Mouse (Mus musculus) kidney, embryonic 15.5 days (tissue): ENCODE data around the gene Fxyd3. TPM values are rescaled to one million over a fixed set of nuclear protein-coding genes. Genes with fewer than 3 reads are reported as not detected.

Experiments used
- ATAC-seq: fragments of 200-750 bp; cut with Nextera tagmentation; replicated peaks from 2 replicates; pipeline ENCODE4 v1.8.0; 2017; ENCODE audit warnings: moderate TSS enrichment; ENCODE audit not compliant: low FRiP score
- H3K27ac ChIP-seq: fragments of 300-500 bp; sonication (generic); 2 replicates; pipeline ENCODE4 v1.5.1; 2015; ENCODE audit warnings: mild to moderate bottlenecking, inconsistent platforms
- H3K27me3 ChIP-seq: fragments of 300-500 bp; sonication (generic); 2 replicates; pipeline ENCODE4 v1.6.1; 2015; ENCODE audit warnings: inconsistent platforms
- H3K36me3 ChIP-seq: fragments of 300-500 bp; sonication (generic); 2 replicates; pipeline ENCODE4 v1.6.1; 2015; ENCODE audit warnings: inconsistent platforms
- H3K4me1 ChIP-seq: fragments of 300-500 bp; sonication (generic); 2 replicates; pipeline ENCODE4 v1.6.1; 2015; ENCODE audit warnings: inconsistent platforms
- H3K4me2 ChIP-seq: fragments of 300-500 bp; sonication (generic); 2 replicates; pipeline ENCODE4 v1.6.1; 2015; ENCODE audit warnings: moderate library complexity, mild to moderate bottlenecking, inconsistent platforms
- H3K4me3 ChIP-seq: fragments of 300-500 bp; sonication (generic); replicated peaks from 2 replicates; pipeline ENCODE4 v1.5.1; 2015; ENCODE audit warnings: mild to moderate bottlenecking, inconsistent platforms
- H3K9ac ChIP-seq: fragments of 300-500 bp; sonication (generic); 2 replicates; pipeline ENCODE4 v1.6.1; 2015; ENCODE audit warnings: mild to moderate bottlenecking, inconsistent platforms
- H3K9me3 ChIP-seq: fragments of 300-500 bp; sonication (generic); replicated peaks from 2 replicates; pipeline ENCODE4 v1.6.1; 2016; ENCODE audit warnings: inconsistent platforms
- WGBS: fragments of 180-500 bp; shearing (Covaris S2); methylation state at CpG from one replicate; pipeline ENCODE4 v1.1.7; 2015; ENCODE audit warnings: mixed read lengths; 5-methylcytosine and 5-hydroxymethylcytosine counted together
- polyA plus RNA-seq: library from polyadenylated mRNA; unstranded; fragments of >200 nt; fragmentation: Nextera tagmentation; extraction: Ambion mirVana; gene quantifications from 2 replicates; pipeline ENCODE4 v1.2.1, GENCODE M21; 2015

Fxyd3 gene
- polyA plus RNA-seq, 1 experiment from 2014 or later: 14.8 TPM

DNA sequence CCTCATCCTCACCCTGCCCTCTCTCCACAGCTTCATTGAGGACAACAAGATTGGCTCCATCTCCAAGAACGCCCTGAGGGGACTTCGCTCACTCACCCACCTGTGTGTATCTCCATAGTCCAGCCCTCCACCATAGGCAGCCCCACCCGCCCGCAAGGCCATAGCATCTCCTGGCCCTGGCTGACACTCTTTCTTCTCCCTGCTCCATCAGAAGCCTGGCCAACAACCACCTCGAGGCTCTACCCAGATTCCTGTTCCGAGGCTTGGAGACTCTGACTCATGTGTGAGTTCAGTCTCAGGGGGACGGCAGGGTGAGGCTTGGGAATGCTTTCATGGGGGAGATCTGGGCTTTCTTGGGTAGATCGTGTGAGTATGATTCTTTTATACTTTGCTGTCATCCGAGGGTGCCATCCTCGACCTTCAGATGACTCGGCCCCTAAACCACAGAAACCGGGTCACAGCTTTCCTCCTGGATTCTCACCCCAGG, 13.4 kb downstream of the Fxyd3 start:
- Histone ChIP-seq H3K9ac (no peak overlapping the region), H3K4me2 (no peak overlapping the region), H3K9me3 (no peaks in the 10 kb centered on the region), H3K36me3 (no peaks in the 10 kb centered on the region), H3K4me1 (peaks cover 17% of the 10 kb centered on the region), H3K4me3 (no peak overlapping the region), H3K27ac (no peak overlapping the region), H3K27me3 (no peaks in the 10 kb centered on the region)
- WGBS: 84% methylated on average over 12 of the region's 12 CpGs
- no peak for ATAC-seq

DNA sequence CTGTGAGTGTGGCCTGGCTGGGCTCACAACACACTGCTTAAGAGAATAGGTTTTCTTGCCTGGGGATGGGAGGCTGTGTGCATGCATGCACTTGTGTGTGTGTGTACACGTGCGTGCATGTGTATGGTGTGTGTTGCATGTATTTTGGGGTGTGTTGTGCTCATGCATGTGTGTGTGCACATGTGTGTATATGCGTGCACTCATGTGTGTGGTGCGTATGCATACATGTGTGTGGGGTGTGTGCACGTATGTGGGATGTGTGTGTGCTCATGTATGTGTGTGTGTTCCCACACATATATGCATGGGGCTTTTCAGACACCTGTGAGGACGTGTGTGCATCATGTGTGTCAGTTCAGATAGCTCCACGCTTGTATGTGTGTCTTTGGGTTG, 15.9 kb downstream of the Fxyd3 start:
- Histone ChIP-seq H3K9ac (no peak overlapping the region), H3K36me3 (no peaks in the 10 kb centered on the region), H3K4me3 (no peak overlapping the region), H3K4me2 (no peak overlapping the region), H3K27ac (no peak overlapping the region), H3K9me3 (no peaks in the 10 kb centered on the region), H3K27me3 (no peaks in the 10 kb centered on the region), H3K4me1 (peaks cover 11% of the 10 kb centered on the region)
- 89% methylated on average over 7 of the region's 7 CpGs for WGBS
- ATAC-seq: no peak

DNA sequence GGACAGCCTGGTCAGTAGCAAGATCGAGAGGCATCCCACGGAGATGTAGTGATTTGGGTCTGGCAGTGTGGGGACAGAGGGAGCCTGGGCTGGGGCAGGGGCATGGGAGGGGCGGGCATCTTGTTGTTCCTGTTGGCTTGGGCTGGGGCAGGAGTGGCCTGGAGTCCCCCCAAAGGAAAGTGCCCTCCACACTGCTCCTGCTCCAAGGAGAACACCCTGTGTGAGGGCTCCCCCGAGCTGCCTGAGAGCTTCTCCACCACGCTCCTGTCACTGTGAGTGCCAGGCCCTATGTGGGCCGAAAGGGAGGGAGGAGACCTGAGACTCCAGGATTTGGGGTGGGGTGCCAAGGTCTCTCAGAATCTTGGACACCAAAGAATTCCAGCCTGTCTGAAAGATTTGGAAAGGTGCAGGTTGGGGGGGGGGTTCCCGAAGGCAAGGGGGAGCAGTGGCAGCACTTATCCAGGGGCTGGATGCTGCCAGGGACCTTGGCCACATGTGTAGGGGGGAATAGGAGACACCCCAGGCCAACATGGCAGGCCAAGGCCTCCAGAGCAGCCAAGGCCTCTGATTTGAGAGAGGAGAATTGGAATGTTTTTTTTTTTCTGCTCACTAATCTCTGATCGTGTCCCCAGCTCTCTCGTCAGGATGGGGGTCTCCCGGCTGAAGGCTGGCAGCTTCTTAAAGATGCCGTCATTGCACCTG, 16.4 kb downstream of the Fxyd3 start:
- H3K9me3 ChIP-seq: no peaks in the 10 kb centered on the region
- H3K4me3 ChIP-seq: no peak overlapping the region
- no peak overlapping the region for H3K4me2 ChIP-seq
- H3K9ac ChIP-seq: no peak overlapping the region
- H3K27me3 ChIP-seq: no peaks in the 10 kb centered on the region
- ATAC-seq: no peak
- no peaks in the 10 kb centered on the region for H3K36me3 ChIP-seq
- 70% methylated on average over 11 of the region's 11 CpGs for whole genome bisulfite sequencing
- H3K4me1 ChIP-seq: peaks cover 17% of the 10 kb centered on the region
- no peak overlapping the region for H3K27ac ChIP-seq

DNA sequence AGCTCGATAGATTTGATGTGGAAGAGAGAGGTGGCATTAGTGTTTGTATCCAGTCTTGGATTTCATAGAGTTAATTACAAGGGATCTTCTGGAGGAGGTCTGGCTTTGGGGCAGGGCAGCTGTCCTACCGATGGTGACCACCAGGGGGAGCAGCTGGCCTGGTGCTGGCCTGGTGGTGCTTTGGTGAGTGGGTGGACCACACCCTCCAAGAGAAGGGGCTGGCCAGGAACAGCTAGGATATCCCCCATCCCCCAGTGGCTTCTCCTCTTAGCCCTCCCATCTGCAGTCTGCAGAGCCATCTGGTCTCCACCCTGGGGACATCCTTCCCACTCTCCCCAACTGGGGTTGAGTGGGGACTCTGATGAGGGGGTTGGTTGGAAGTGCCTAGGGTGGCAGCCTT, 17.4 kb downstream of the Fxyd3 start, which contains the start of gene Lgi4:
Gene Lgi4 (plus strand): TSS at position 235 of the 400 bp plus-strand sequence.
- Histone ChIP-seq H3K9ac (no peak within 1 kb of the TSS), H3K4me2 (no peak within 1 kb of the TSS), H3K27me3 (peaks cover 3% of the 10 kb centered on the region), H3K9me3 (no peaks in the 10 kb centered on the region), H3K27ac (no peak within 1 kb of the TSS), H3K4me3 (no peak within 1 kb of the TSS), H3K36me3 (no peaks in the 10 kb centered on the region), H3K4me1 (peaks cover 26% of the 10 kb centered on the region)
- WGBS: 2% methylated on average over 2 of the region's 2 CpGs
- ATAC-seq: peak; percentile 47

DNA sequence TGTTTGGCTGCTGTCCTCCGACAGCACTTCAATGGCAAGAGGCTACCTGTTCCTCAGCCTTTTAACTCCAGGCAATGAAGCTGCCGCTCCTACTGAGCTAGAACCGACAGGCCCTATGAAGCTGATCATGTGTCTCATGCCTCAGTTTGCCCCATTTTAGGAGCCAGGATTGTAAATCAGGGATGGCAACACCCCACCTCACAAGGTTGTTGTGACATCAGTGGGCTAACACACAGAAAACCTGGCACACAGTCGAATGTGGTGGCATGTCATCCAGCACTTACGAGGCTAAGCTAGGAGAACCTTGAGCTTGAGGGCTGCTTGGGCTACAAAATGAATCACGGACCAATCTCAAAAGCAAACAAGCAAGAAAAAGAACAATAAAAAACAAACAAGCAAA, 18.3 kb downstream of the Fxyd3 start:
- peaks cover 35% of the 10 kb centered on the region for H3K4me1 ChIP-seq
- no peak for ATAC-seq
- H3K27ac ChIP-seq: no peak overlapping the region
- no peak overlapping the region for H3K4me3 ChIP-seq
- WGBS: 88% methylated on average over 6 of the region's 6 CpGs
- H3K27me3 ChIP-seq: peaks cover 12% of the 10 kb centered on the region
- H3K9ac ChIP-seq: no peak overlapping the region
- H3K36me3 ChIP-seq: no peaks in the 10 kb centered on the region
- H3K9me3 ChIP-seq: no peaks in the 10 kb centered on the region
- no peak overlapping the region for H3K4me2 ChIP-seq

DNA sequence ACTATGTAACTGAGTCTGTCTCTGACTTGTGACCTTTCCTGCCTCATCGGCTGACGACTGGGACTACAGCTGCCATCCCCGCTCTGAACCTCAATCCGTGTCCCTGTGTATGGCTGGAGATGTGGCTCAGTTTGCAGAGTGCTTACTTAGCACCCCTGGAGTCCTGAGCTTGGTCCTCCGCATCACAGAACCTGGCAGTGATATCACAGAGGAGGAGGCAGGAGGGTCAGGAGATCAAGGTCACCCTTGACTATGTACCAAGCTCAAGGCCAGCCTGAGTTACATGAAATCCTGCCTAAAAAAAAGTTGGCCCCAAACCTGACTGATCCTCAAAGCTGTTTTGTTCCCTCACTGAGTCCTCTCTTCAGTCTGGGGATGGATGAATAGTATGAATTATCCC, 18.8 kb downstream of the Fxyd3 start:
- Histone ChIP-seq H3K9me3 (no peaks in the 10 kb centered on the region), H3K9ac (no peak overlapping the region), H3K4me2 (no peak overlapping the region), H3K4me3 (no peak overlapping the region), H3K36me3 (no peaks in the 10 kb centered on the region), H3K27ac (no peak overlapping the region), H3K27me3 (peaks cover 17% of the 10 kb centered on the region), H3K4me1 (peaks cover 40% of the 10 kb centered on the region)
- 59% methylated on average over 5 of the region's 5 CpGs for WGBS
- ATAC-seq: no peak

DNA sequence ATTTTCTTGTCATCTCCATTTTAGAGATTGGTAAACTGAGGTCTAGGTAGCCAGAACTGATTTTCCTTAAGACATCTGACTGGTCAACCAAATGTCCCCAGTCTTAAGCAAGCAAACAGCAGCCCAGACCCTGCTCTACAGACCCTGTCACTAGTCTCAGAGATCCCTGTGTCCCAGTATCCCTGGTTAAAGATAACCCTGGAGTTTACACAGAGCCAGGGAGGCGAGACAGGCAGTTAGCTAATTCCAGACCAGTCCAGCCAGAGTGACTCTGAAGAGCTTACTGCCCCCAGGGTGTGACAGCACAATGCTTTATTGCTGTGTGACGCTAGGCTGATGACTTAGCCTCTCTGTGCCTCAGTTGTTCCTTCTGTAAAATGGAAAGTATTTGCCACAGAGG, 19.4 kb downstream of the Fxyd3 start, which contains the start of gene Fxyd1:
Gene Fxyd1 (minus strand): TSS at position 129 of the 400 bp plus-strand sequence.
- Histone ChIP-seq H3K4me1 (peaks cover 47% of the 10 kb centered on the region), H3K27ac (no peak within 1 kb of the TSS), H3K4me2 (no peak within 1 kb of the TSS), H3K9me3 (no peaks in the 10 kb centered on the region), H3K27me3 (peaks cover 23% of the 10 kb centered on the region), H3K9ac (no peak within 1 kb of the TSS), H3K36me3 (no peaks in the 10 kb centered on the region), H3K4me3 (no peak within 1 kb of the TSS)
- 80% methylated on average over 2 of the region's 2 CpGs for WGBS
- no peak for ATAC-seq

DNA sequence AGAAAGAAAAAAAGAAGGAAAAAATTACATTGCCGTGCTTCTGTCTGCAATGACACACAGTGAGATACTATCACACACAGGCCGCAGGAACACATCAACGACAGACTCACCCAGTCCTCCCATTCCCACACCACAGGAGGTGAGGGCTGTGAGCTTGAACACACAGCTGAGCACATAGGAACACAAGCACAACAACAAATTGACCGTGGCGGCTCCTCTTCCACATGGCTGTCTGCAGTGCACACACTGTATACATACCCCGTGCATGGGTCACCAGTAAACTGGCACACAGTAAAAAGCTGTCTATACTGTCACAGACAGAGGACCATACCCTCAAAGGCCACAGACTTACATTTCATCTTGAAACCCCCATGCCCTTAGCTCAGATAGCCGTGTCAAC, 20.1 kb downstream of the Fxyd3 start:
- 68% methylated on average over 7 of the region's 7 CpGs for WGBS
- no peak overlapping the region for H3K4me2 ChIP-seq
- ATAC-seq: no peak
- H3K27me3 ChIP-seq: peaks cover 29% of the 10 kb centered on the region
- H3K4me1 ChIP-seq: peaks cover 53% of the 10 kb centered on the region
- H3K9ac ChIP-seq: no peak overlapping the region
- H3K4me3 ChIP-seq: no peak overlapping the region
- H3K36me3 ChIP-seq: no peaks in the 10 kb centered on the region
- H3K9me3 ChIP-seq: no peaks in the 10 kb centered on the region
- no peak overlapping the region for H3K27ac ChIP-seq

DNA sequence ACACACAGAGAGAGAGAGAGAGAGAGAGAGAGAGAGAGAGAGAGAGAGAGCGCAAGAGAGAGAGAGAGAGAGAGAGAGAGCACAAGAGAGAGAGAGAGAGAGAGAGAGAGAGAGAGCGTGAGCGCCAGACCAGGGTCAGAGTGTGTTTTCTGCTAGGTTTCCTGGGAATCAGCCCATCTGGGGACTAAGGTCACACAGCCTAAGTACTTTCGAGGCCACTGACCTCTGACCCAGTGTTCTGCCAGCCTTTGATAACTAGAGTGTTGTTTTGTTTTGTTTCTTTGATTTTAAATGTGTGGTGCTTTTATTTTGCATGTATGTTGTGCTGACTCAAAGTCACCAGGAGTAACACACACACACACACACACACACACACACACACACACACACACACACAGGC, 20.6 kb downstream of the Fxyd3 start:
- H3K36me3 ChIP-seq: no peaks in the 10 kb centered on the region
- no peak overlapping the region for H3K4me3 ChIP-seq
- H3K9ac ChIP-seq: no peak overlapping the region
- ATAC-seq: no peak
- no peaks in the 10 kb centered on the region for H3K9me3 ChIP-seq
- H3K4me1 ChIP-seq: peaks cover 59% of the 10 kb centered on the region
- no peak overlapping the region; the same call in 1 of the 2 replicates for H3K4me2 ChIP-seq
- no peak overlapping the region for H3K27ac ChIP-seq
- 13% methylated on average over 1 of the region's 4 CpGs for WGBS
- H3K27me3 ChIP-seq: peaks cover 35% of the 10 kb centered on the region

DNA sequence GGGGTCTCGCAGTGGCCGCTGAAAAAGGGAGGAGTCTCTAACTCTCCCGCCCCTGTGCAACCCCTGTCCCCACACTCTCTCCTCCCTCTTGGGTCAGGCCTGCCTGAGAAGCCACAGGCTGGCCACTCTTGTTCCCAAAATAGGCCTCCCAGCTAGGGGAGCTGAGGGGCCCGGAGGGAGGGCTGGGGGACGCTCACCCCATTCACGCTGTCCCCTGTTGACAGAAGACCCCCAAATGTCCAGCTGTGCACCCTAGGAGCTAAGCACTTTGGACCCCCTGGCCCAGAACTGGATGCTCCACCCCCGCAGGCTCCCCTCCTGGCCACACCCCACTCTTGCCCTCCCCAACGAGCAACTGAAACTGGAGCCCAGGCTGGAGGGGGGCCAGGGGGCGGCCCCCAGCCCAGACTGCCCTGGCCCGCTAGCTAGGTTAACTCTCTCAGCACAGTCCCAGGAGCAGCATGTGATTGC, 21.1 kb downstream of the Fxyd3 start:
- peak overlapping the region; percentile 68 for H3K27ac ChIP-seq
- WGBS: 8% methylated on average over 9 of the region's 10 CpGs
- no peaks in the 10 kb centered on the region for H3K36me3 ChIP-seq
- ATAC-seq: peak; percentile 84
- no peaks in the 10 kb centered on the region for H3K9me3 ChIP-seq
- peaks cover 40% of the 10 kb centered on the region for H3K27me3 ChIP-seq
- H3K4me1 ChIP-seq: peaks cover 63% of the 10 kb centered on the region
- H3K9ac ChIP-seq: 0 out of 2 replicates have a peak overlapping the region, but pooled peaks have one; percentile 17
- H3K4me3 ChIP-seq: peak overlapping the region; percentile 31
- peak overlapping the region; percentile 52 for H3K4me2 ChIP-seq

DNA sequence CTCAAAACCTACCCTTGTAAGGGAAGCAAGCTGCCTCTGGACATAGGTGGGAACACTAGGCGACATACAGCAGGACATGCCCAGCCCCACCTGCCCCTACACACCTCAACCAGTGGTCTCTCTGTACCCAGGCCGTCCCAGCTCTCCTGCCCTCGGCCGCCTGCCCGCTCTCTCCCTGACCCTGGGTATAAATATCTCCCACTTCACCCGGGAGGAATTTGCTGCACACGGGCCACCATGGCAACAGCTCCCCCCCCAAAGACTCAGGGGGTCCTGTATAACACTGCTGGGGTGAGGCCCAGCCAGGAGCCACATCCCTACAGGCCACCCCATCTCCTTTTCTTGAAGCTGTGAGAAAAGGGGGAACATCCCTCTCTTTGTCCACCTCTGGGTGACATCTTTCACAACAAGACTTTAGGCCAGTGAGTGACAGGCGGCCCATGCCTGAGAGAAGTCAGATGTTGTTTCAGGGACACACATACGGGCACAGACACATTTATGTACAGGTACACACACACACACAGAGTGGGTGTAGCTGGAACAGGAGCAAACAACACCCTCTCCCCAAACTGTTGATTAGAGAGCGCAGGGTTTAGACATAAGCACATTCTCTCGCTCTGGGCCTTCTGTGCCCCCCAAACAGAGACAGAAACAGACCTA, 21.7 kb downstream of the Fxyd3 start:
- Histone ChIP-seq H3K4me3 (peak overlapping the region; percentile 31), H3K4me1 (peaks cover 69% of the 10 kb centered on the region), H3K9me3 (no peaks in the 10 kb centered on the region), H3K9ac (no peak overlapping the region), H3K4me2 (peak overlapping the region; percentile 52), H3K27me3 (peaks cover 46% of the 10 kb centered on the region), H3K27ac (peak overlapping the region; percentile 68), H3K36me3 (no peaks in the 10 kb centered on the region)
- 34% methylated on average over 11 of the region's 11 CpGs for WGBS
- ATAC-seq: no peak

DNA sequence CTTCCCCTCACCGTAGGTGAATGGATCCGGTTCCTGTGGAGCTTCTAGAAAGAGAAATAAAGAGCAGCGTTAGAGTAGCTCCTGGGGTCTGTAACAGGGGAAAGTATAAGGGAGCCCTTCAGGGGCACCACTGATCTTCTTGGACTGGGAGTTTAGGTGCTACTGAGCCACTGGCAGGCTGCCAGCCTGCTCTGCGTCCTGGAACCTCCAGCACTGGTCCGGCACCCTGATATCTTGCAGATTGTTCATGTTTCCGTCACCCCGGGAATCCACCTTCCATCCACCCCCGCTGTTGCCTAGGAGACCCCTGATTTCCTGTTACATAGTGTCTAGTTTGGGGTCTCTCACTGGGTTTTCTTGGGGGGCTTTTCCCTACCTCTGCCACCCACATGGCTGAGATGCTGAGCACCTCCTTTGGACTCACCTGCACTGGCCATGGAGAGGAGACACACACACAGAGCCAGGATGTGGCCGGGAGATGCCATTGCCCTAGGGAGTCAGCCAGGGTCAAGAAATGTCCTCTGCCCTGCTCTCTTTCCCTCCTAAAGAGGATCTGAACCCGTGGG, 22.5 kb downstream of the Fxyd3 start:
- no peaks in the 10 kb centered on the region for H3K36me3 ChIP-seq
- H3K4me3 ChIP-seq: no peak overlapping the region
- H3K4me1 ChIP-seq: peaks cover 70% of the 10 kb centered on the region
- H3K9ac ChIP-seq: no peak overlapping the region
- no peak for ATAC-seq
- H3K4me2 ChIP-seq: peak overlapping the region; percentile 52; the same call in 1 of the 2 replicates
- 31% methylated on average over 10 of the region's 10 CpGs for WGBS
- H3K27ac ChIP-seq: no peak overlapping the region
- H3K27me3 ChIP-seq: peaks cover 54% of the 10 kb centered on the region
- H3K9me3 ChIP-seq: no peaks in the 10 kb centered on the region
